Mouse (Mus musculus): ENCODE results near the gene Zfhx2.

The Zfhx2 gene

GRCm38 (mm10) chr14:55032695-55033225, 59.4 kb downstream of the Zfhx2 start:
- DNase-seq (ENCODE audit: low read depth), result no peak

GRCm38 (mm10) chr14:55029034-55029698, 63.0 kb downstream of the Zfhx2 start:
- no peak for DNase-seq (ENCODE audit: low read depth)

- no peak for DNase-seq (ENCODE audit: low read depth)
These were observed 63.7 kb downstream of the Zfhx2 start for GRCm38 (mm10) chr14:55028333-55028835.

DNA sequence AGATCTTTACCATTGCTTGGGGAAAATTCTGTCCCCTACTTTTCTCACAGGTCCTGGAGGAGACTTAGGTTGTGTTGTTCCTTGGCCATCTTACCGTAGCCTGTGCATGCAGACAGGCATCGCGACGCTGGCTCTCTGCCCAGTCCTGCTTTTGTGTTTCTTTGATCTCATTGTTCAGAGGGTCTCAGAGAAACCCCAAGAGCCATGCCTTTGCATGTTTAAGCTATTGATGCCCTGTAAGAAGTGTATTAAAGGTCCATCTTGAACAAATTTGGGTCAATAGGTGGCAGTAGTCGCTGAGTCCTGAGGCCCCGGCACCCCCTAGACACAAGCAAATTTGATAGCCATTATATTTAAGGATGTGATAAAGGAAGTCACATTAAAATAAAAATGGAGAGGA, 64.5 kb downstream of the Zfhx2 start:
- no peak for DNase-seq (ENCODE audit: low read depth)

GRCm38 (mm10) chr14:55027251-55027650, 64.9 kb downstream of the Zfhx2 start:
- DNase-seq (ENCODE audit: low read depth), result no peak

DNA sequence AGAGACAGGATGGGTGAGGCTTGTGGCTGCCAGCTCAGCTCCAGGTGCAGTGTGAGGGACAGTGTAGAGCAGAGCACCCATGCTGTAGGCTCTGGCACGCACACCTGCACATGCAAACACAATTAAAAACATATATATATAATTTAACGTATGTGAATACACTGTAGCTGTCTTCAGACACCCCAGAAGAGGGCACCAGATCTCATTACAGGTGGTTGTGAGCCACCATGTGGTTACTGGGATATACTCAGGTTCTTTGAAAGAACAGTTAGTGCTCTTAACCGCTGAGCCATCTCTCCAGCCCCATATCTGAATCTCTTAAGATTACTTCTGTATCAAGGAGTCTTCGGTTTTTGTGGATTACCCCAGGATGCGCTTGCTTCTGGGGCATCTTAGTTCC, 66.6 kb downstream of the Zfhx2 start:
- no peak for DNase-seq (ENCODE audit: low read depth)

GRCm38 (mm10) chr14:55024236-55024635, 67.9 kb downstream of the Zfhx2 start:
- peak; percentile 76 for DNase-seq (ENCODE audit: low read depth)

- DNase-seq (ENCODE audit: low read depth), result no peak
These were observed 69.1 kb downstream of the Zfhx2 start for GRCm38 (mm10) chr14:55023011-55023410.

- no peak for DNase-seq (ENCODE audit: low read depth)
These were observed 71.7 kb downstream of the Zfhx2 start for GRCm38 (mm10) chr14:55020394-55020793.

GRCm38 (mm10) chr14:55016876-55017275, 75.2 kb downstream of the Zfhx2 start:
- no peak for DNase-seq (ENCODE audit: low read depth)

DNA sequence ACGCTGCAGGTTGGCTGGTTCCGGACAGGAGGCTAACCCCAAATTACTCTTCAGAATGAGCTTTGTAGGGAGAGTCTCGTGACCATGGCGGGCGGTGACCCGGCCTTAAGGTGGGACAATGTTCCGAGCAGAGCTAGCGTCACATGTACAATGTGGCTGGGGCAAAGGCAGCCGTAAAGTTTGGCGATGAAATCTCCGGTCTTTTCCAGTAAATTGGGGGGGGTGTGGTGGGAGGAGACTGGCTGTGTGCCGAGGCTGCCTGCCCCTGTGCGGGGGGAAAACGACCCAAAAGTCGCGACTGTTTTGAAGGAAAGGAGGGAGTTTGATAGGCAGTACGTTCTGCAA, 76.4 kb downstream of the Zfhx2 start:
- peak; percentile 44 for DNase-seq (ENCODE audit: low read depth)

GRCm38 (mm10) chr14:55014991-55015766, 76.9 kb downstream of the Zfhx2 start, which contains the start of gene Ngdn:
Gene Ngdn (plus strand): TSS chr14:55015454.
- peak; percentile 98 for DNase-seq (ENCODE audit: low read depth)

GRCm38 (mm10) chr14:55014591-55014990, 77.5 kb downstream of the Zfhx2 start:
- no peak for DNase-seq (ENCODE audit: low read depth)

GRCm38 (mm10) chr14:55011116-55011515, 81.0 kb downstream of the Zfhx2 start:
- peak; percentile 29 for DNase-seq (ENCODE audit: low read depth)

All from NIH3T3 (cell line).